Mouse (Mus musculus) NIH3T3 (cell line): ENCODE data around the gene Rab32.
"Not testable (repeated sequence)": the region's sequence is repeated elsewhere in the genome, so short reads cannot be mapped to it uniquely, and the experiment has no call there.

ENCODE experiments used
- DNase-seq: peaks from one replicate; pipeline ENCODE4 v3.0.0-alpha.2; 2012; ENCODE audit warnings: low read depth

Gene Rab32

GRCm38 (mm10) chr10:10557570-10558336 lies at the start of gene Rab32:
Gene Rab32, minus strand, starts transcription at chr10:10558265.
- peak; percentile 98 for DNase-seq

- no peak for DNase-seq
Observed at GRCm38 (mm10) chr10:10600771-10601170, 42.7 kb upstream of the Rab32 start.

GRCm38 (mm10) chr10:10597495-10597894 lies 39.4 kb upstream of the Rab32 start:
- DNase-seq = not testable (repeated sequence)

DNA sequence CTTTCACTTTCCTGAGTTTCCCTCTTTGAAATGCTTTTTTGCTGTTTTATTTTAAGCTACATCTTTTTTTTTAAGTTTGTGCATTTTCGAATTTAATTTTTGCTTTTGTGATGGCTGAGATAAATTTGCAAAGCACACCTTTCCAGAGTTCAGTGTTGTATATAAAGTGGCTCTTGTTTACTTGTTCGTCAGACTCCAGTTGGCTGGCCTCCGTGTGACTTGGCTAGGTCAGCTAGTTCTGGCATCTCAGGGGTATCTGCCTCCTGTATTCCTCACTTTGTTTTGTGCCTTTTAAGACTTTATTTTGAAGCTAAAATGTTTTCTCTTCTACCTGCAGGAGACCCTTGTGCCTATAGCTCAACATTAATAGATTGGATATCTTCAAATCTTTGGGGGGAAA lies 22.7 kb upstream of the Rab32 start:
- no peak for DNase-seq

GRCm38 (mm10) chr10:10579821-10580220 lies 21.8 kb upstream of the Rab32 start:
- no peak for DNase-seq

DNA sequence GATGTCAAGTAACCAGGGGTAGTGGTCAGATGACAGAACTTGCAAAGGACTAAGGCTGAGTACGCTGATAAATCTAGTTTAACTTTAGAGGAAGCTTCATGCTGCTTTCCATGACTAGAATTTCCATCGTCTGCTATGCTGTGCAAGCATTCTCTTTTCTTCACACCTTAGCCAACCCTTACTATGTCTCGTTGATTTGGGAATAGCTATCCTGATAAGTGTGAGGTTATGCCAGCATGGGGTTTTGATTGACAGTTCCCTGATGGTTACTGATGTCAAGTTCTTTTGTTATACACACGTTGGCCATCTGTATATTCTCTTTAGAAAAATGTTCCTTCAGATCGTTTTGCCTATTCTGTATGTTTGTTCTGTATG lies 259 bp upstream of the Rab32 start:
- no peak for DNase-seq

DNA sequence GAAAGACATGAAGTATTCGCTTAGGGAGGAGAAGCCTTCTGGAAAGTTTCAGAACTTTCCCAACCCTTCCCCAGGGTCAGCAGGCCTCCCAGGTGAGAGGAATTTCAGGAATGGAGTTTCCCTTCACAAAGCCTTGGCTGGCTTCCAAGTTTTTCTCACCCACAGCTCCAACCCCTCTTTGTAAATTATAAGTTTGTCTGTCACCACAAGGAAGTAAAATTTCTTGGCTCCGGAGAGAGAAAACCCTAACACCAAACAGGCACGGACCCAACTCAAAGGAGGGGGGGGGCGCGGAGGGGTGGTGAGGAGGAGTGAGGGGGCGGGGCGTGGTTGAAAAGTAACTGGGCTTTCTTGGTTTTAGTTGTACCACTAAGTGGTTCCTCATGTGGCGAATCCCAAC lies 980 bp downstream of the Rab32 start:
- DNase-seq = peak; percentile 78

DNA sequence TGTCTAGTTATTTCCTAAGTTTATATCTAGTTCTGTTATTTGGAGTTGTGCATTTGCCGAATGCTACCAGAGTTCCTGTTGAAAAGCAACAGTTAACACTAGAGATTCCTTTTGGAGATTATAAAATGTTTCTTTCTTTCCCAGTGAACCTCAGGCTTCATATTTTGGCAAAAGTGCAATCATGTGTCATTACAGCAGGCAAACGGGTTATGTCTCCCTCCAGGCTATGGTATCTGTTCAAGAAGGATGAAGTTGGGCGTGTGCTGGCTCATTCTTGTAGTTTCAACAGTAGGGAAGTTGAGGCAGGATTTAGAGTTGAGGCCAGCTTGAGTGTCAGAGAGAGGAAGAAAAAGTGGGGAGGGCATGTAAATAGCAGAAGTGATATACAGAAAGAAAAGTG lies 2.4 kb downstream of the Rab32 start:
- DNase-seq = peak; percentile 56

DNA sequence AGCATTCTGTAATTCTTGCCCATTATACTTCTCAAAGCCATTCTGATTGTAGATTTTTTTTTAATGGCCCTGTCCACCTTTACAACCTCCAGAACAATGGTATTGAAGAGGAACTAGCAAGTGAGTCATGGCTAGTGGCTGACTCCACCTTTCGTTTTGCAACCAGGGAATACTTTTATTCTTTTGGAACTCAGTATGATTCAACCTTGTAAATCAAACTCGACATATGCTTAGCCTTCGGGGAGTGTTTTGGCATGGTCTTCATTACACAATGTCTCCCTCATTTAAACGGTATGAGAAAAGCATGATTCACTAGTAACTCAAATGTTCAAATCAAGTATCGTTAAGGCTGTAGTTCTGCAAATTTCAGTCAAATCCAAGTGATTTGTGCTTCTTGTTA lies 2.8 kb downstream of the Rab32 start:
- peak; percentile 92 for DNase-seq

DNA sequence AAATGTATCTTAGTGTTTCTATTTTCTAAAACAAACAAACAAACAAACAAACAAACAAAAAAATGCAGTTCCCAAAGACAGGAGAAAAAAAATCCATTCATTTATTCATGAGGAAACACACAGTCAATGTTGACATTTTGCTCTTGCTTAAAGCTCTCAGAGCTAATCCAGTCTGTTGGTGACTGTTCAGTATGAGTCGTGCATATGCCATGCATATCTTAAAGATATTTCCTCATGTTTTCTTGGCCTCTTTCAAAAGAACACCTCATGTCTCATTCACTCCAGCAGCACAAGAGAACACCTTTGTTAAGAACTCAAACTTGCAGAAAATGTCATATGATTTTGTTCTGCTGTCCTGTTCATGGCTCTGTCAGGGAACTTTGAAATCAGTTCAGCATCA lies 7.9 kb downstream of the Rab32 start:
- DNase-seq = peak; percentile 67

- peak; percentile 50 for DNase-seq
Observed at GRCm38 (mm10) chr10:10546623-10547022, 11.4 kb downstream of the Rab32 start.

DNA sequence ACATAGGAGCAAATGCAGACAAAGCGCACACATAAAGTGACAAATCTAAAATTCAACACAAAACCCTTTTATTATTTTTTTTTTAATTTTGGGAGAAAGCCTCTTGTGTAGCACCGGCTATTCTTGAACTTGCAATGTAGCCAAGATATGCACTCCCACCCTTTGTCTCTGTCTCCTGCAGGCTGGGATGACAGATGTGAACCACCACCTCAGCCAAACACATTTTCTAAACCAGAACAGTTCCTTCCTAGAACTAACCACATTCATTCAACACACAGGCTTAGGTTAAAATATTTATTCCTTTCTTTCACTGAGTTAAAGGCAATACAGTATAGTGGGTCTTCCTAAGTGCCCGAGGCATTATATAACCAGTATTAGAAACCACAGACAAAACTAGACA lies 13.1 kb downstream of the Rab32 start:
- DNase-seq = no peak
